Mouse (Mus musculus) embryonic fibroblast, embryonic 13.5 days (primary cell): Measurements from ENCODE around the gene Atn1.

Experiments used
- CTCF ChIP-seq: IDR thresholded peaks from 2 replicates; pipeline ENCODE4 v1.5.1; 2011; ENCODE audit warnings: mild to moderate bottlenecking, control low read depth, low read length, moderate library complexity, borderline replicate concordance; ENCODE audit not compliant: insufficient read depth
- POLR2A ChIP-seq: IDR thresholded peaks from 2 replicates; pipeline ENCODE4 v1.6.1; 2011; ENCODE audit warnings: low read depth, mild to moderate bottlenecking, control low read depth, low read length, moderate library complexity

DNA sequence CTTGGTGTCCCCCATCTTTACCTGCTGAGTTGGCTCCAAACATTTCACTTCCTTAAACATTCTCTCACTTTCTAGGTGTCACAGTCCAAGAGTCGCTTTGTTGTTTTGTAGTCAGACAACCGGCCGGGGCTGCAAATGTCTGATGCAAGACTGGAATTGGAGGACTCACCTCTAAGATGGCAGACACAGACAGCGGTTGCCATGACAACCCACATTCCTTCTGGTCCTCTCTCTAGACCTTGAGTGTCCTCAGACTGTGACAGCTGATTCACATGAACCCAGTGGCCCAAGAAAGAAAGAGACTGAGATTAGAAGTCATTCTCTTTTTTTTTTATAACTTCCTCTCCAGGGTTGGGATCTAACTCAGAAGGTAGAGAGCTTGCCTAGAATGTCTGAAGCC lies 33.2 kb upstream of the Atn1 start:
- TF ChIP-seq POLR2A (no peak), CTCF (no peak)
